Mouse (Mus musculus): ENCODE results near the gene Ano6. TPM values are rescaled to one million over a fixed set of nuclear protein-coding genes. Genes with fewer than 3 reads are reported as not detected.

The Ano6 gene
- polyA plus RNA-seq, 1 experiment from 2014 or later, result 34.9 TPM

GRCm38 (mm10) chr15:95895699-95896098 lies 105.1 kb downstream of the Ano6 start:
- Histone ChIP-seq H3K4me3 (no peak overlapping the region), H3K4me1 (no peaks in the 10 kb centered on the region), H3K9me3 (no peaks in the 10 kb centered on the region), H3K9ac (no peak overlapping the region), H3K4me2 (replicated peaks) (no peak overlapping the region), H3K36me3 (peaks cover 9% of the 10 kb centered on the region), H3K27me3 (replicated peaks) (no peaks in the 10 kb centered on the region), H3K27ac (no peak overlapping the region)
- 94% methylated on average over 7 of the region's 7 CpGs for WGBS
- no peak for ATAC-seq (ENCODE audit: low FRiP score, low read depth)

DNA sequence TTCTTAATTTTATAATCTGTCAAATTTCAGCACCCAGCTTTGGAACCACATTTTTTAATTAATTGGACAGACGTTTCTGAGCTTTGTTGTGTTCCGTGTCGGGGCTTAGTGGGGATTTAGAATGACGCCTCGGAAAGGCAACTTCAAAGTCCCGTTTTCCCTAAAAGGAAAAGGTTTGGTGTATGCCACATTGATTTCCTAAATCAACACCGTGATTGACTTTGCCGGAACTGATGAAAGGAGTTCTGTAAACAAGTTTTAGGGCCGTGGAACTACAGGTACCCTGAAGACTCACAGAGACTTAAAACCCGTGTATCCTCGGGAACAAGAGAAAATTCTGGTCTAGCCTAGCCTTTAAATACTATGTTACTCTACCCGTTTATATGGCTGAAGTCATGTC lies 107.0 kb downstream of the Ano6 start:
- no peak for ATAC-seq (ENCODE audit: low FRiP score, low read depth)
- no peaks in the 10 kb centered on the region for H3K4me1 ChIP-seq
- H3K9ac ChIP-seq, result no peak overlapping the region
- no peaks in the 10 kb centered on the region for H3K27me3 ChIP-seq (replicated peaks)
- peaks cover 9% of the 10 kb centered on the region for H3K36me3 ChIP-seq
- no peak overlapping the region for H3K4me2 ChIP-seq (replicated peaks)
- H3K27ac ChIP-seq, result no peak overlapping the region
- 92% methylated on average over 12 of the region's 12 CpGs for WGBS
- H3K4me3 ChIP-seq, result no peak overlapping the region
- no peaks in the 10 kb centered on the region for H3K9me3 ChIP-seq

DNA sequence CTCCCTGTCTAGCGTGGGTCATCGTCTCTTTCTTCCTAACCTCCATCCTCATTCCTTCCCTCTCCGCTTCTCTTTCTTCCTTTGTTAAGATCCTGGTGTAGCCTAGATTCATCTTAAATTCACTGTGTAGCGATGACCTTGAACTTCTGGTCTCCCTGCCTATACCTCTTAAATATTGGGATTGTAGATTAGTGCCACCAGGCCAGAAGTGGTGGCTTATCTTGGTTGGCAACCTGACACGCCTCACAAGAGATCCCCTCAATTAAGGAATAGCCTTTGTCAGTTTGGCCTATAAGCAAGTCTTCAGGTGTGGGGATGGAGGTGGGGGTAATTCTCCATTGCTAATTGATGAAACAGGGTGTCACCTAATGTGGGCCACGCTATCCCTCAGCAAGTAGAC lies 107.8 kb downstream of the Ano6 start:
- no peaks in the 10 kb centered on the region for H3K4me1 ChIP-seq
- no peak overlapping the region for H3K4me2 ChIP-seq (replicated peaks)
- no peak overlapping the region for H3K9ac ChIP-seq
- ATAC-seq (ENCODE audit: low FRiP score, low read depth), result no peak
- H3K9me3 ChIP-seq, result no peaks in the 10 kb centered on the region
- H3K4me3 ChIP-seq, result no peak overlapping the region
- no peak overlapping the region for H3K27ac ChIP-seq
- WGBS, result 94% methylated on average over 6 of the region's 6 CpGs
- H3K27me3 ChIP-seq (replicated peaks), result no peaks in the 10 kb centered on the region
- H3K36me3 ChIP-seq, result peaks cover 9% of the 10 kb centered on the region

- Histone ChIP-seq H3K27me3 (replicated peaks) (no peaks in the 10 kb centered on the region), H3K9ac (no peak overlapping the region), H3K9me3 (no peaks in the 10 kb centered on the region), H3K4me1 (peaks cover 10% of the 10 kb centered on the region; the same call in 1 of the 2 replicates), H3K4me2 (replicated peaks) (no peak overlapping the region), H3K36me3 (no peaks in the 10 kb centered on the region), H3K27ac (no peak overlapping the region), H3K4me3 (no peak overlapping the region)
- 84% methylated on average over 5 of the region's 5 CpGs for WGBS
- ATAC-seq (ENCODE audit: low FRiP score, low read depth), result no peak
These were observed 111.8 kb downstream of the Ano6 start for GRCm38 (mm10) chr15:95902396-95902795.

DNA sequence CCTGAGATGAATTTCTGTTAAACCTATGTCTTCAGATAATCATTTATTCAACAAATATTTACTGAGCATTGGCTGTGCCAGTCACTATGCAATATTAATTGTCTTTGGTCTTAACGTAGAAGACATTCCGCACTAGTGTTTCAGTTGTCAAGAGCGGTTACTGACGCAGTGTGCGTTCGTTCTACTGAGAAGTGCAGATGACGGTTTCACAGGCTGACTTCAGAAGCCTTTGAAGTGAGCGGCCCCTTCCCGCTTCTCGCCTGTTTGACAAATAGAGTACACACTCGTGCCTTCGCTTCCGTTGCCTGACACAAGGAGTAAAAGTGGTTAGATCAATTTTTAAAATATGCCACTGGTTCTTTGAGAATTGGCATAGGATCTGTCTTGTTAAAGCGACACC lies 113.6 kb downstream of the Ano6 start:
- H3K36me3 ChIP-seq, result no peaks in the 10 kb centered on the region
- no peak for ATAC-seq (ENCODE audit: low FRiP score, low read depth)
- H3K27ac ChIP-seq, result no peak overlapping the region
- no peak overlapping the region for H3K4me3 ChIP-seq
- H3K9ac ChIP-seq, result no peak overlapping the region
- no peaks in the 10 kb centered on the region for H3K9me3 ChIP-seq
- 76% methylated on average over 14 of the region's 14 CpGs for WGBS
- peaks cover 10% of the 10 kb centered on the region; the same call in 1 of the 2 replicates for H3K4me1 ChIP-seq
- no peak overlapping the region for H3K4me2 ChIP-seq (replicated peaks)
- H3K27me3 ChIP-seq (replicated peaks), result no peaks in the 10 kb centered on the region

- peaks cover 10% of the 10 kb centered on the region; the same call in 1 of the 2 replicates for H3K4me1 ChIP-seq
- H3K4me3 ChIP-seq, result no peak overlapping the region
- ATAC-seq (ENCODE audit: low FRiP score, low read depth), result no peak
- H3K4me2 ChIP-seq (replicated peaks), result no peak overlapping the region
- 76% methylated on average over 7 of the region's 7 CpGs for WGBS
- H3K9ac ChIP-seq, result no peak overlapping the region
- H3K9me3 ChIP-seq, result no peaks in the 10 kb centered on the region
- no peak overlapping the region for H3K27ac ChIP-seq
- no peaks in the 10 kb centered on the region for H3K27me3 ChIP-seq (replicated peaks)
- H3K36me3 ChIP-seq, result no peaks in the 10 kb centered on the region
These were observed 115.5 kb downstream of the Ano6 start for GRCm38 (mm10) chr15:95906017-95906749.

GRCm38 (mm10) chr15:95906891-95907290 lies 116.2 kb downstream of the Ano6 start:
- Histone ChIP-seq H3K4me3 (no peak overlapping the region), H3K9me3 (no peaks in the 10 kb centered on the region), H3K9ac (no peak overlapping the region), H3K27ac (no peak overlapping the region), H3K4me2 (replicated peaks) (no peak overlapping the region), H3K27me3 (replicated peaks) (no peaks in the 10 kb centered on the region), H3K4me1 (peaks cover 10% of the 10 kb centered on the region; the same call in 1 of the 2 replicates), H3K36me3 (no peaks in the 10 kb centered on the region)
- WGBS, result 93% methylated on average over 1 of the region's 1 CpGs
- no peak for ATAC-seq (ENCODE audit: low FRiP score, low read depth)

DNA sequence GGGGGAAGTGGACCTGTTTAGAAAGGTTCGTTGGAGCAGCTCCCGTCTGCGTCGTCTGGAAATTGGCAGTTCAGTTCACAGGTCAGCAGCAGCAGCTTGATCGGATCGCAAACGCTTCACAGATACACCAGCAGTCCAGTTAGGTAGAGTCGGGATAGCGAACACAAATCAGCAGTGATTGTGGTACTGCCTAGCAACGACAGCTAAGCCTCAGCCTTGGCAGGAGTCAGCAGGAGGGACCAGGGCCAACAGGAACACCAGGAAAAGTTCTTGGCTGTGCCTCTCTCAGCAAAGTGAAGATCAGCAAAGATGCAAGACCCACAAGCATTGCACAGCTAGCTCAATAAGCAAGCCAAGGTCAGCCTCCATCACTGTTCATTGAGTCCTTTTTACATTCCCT lies 116.7 kb downstream of the Ano6 start:
- Histone ChIP-seq H3K36me3 (peaks cover 2% of the 10 kb centered on the region), H3K4me2 (replicated peaks) (no peak overlapping the region), H3K9me3 (no peaks in the 10 kb centered on the region), H3K27me3 (replicated peaks) (no peaks in the 10 kb centered on the region), H3K4me1 (peaks cover 10% of the 10 kb centered on the region; the same call in 1 of the 2 replicates), H3K4me3 (no peak overlapping the region), H3K9ac (no peak overlapping the region), H3K27ac (no peak overlapping the region)
- ATAC-seq (ENCODE audit: low FRiP score, low read depth), result no peak
- WGBS, result 90% methylated on average over 10 of the region's 10 CpGs

- H3K27me3 ChIP-seq (replicated peaks), result no peaks in the 10 kb centered on the region
- WGBS, result 92% methylated on average over 1 of the region's 1 CpGs
These were observed 117.3 kb downstream of the Ano6 start for GRCm38 (mm10) chr15:95907909-95908308.

DNA sequence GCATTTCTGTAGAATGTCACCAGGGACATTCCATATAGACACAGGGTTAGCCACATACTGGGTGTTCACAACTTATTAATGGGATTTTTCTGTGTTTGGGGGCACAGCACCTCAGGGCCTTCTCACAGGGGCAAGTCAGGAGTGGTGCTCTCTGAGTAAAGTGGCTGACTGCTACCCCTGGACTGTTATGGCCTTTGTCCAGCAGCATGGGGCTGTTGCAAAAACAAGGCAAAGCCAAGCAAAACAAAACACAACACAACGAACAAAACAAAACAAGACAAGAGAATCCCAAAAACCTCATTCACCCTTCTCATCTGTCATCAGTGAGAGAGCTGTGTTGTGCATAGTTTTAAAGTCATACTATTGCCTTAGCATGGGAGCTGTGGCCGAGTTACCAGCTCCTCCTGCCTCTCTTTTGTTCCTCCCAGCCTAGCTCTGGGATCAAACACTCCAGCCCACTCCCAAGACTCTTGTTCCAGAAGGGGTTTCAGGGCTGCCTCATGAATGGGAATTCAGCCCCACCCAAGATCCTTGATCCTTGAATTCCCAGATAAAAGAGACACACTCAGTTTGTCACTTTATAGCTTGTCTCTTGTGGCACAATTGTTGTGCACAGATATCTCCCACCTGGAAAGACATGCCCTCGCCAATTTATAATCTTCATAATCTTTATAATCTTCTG lies 119.6 kb downstream of the Ano6 start:
- 76% methylated on average over 3 of the region's 3 CpGs for WGBS
- no peak overlapping the region for H3K4me3 ChIP-seq
- no peaks in the 10 kb centered on the region for H3K27me3 ChIP-seq (replicated peaks)
- no peak overlapping the region for H3K4me2 ChIP-seq (replicated peaks)
- no peaks in the 10 kb centered on the region for H3K9me3 ChIP-seq
- H3K9ac ChIP-seq, result no peak overlapping the region
- peaks cover 10% of the 10 kb centered on the region; the same call in 1 of the 2 replicates for H3K4me1 ChIP-seq
- H3K27ac ChIP-seq, result no peak overlapping the region
- no peak for ATAC-seq (ENCODE audit: low FRiP score, low read depth)
- peaks cover 7% of the 10 kb centered on the region for H3K36me3 ChIP-seq

More at GRCm38 (mm10) chr15:95907909-95908308, 117.3 kb downstream of the Ano6 start:
- Histone ChIP-seq H3K36me3 (peaks cover 3% of the 10 kb centered on the region), H3K4me3 (no peak overlapping the region), H3K4me1 (peaks cover 10% of the 10 kb centered on the region; the same call in 1 of the 2 replicates), H3K4me2 (replicated peaks) (no peak overlapping the region), H3K9ac (no peak overlapping the region), H3K27ac (no peak overlapping the region), H3K9me3 (no peaks in the 10 kb centered on the region)
- no peak for ATAC-seq (ENCODE audit: low FRiP score, low read depth)

DNA sequence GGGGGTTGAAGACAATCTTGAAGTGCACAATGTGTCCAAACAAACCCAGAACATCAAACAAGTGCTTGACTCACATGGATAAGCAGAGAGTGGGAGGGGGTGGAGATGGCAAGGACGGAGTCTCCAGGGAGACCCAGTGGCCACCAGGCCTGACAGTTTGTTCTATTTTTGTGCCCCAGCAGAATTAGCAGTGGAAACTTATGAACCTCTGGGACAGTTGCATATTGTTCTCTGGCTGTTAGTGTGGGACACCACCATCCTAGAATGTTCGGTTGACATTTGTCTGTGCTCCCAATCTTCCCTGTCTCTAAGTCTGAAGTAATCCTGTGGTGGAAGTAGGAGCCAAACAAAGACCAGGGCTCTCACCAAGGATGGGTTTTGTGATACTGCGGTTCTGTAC lies 124.3 kb downstream of the Ano6 start:
- Histone ChIP-seq H3K9me3 (no peaks in the 10 kb centered on the region), H3K27me3 (replicated peaks) (no peaks in the 10 kb centered on the region), H3K4me3 (no peak overlapping the region), H3K27ac (no peak overlapping the region), H3K4me2 (replicated peaks) (no peak overlapping the region), H3K36me3 (peaks cover 20% of the 10 kb centered on the region), H3K4me1 (no peaks in the 10 kb centered on the region), H3K9ac (no peak overlapping the region)
- WGBS, result 88% methylated on average over 3 of the region's 3 CpGs
- no peak for ATAC-seq (ENCODE audit: low FRiP score, low read depth)

DNA sequence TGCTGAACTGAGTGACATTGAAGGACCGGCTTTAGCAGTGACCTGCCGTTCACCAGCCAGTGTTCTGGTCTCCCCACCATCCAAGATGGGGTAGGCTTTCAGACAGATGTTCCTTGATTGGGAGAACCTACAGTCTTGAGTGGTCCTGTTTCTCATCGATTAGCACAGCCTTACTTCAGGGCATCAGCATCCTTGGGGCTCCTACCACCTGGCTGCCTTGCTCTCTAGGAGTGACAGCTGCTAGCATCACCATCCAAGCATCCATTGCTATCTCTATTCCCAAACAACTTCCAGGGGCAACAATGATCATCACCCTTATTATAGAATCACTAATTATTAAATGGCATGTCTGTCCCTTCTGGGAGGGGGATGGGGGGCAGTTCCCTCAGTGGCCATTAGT lies 124.8 kb downstream of the Ano6 start:
- Histone ChIP-seq H3K4me3 (no peak overlapping the region), H3K4me1 (no peaks in the 10 kb centered on the region), H3K9me3 (no peaks in the 10 kb centered on the region), H3K9ac (no peak overlapping the region), H3K27me3 (replicated peaks) (no peaks in the 10 kb centered on the region), H3K36me3 (peaks cover 20% of the 10 kb centered on the region), H3K27ac (no peak overlapping the region), H3K4me2 (replicated peaks) (no peak overlapping the region)
- WGBS, result 95% methylated on average over 3 of the region's 3 CpGs
- ATAC-seq (ENCODE audit: low FRiP score, low read depth), result no peak
